Mouse (Mus musculus): Measurements from ENCODE around the gene Gm21974. TPM values are rescaled to one million over a fixed set of nuclear protein-coding genes. Genes with fewer than 3 reads are reported as not detected.
"Not testable (repeated sequence)": the region's sequence is repeated elsewhere in the genome, so short reads cannot be mapped to it uniquely, and the experiment has no call there.

The Gm21974 gene
- polyA plus RNA-seq (2012; rRNA removed), result not detected in 2 replicates

DNA sequence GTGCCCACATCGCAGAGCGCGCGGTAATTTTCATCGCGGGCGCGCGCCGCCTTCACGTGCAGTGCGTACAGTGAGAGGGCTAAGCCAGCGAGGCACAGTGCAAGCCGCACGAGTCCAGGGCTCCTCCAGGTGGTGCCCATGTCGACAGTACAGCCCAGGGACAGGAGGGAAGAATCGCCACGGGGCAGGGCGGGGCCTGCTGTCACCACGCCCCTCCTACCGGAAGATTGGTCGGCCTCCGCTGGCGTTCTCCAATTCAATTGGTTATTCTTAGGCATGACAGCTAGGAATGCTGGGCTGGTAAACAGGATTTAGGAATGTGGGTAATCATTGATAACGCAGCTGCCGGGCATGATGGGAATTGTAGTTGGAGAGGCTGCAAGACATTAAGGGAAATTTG, at the start of gene Gm21974, which contains the start of gene Vkorc1:
TSS of gene Gm21974 (minus strand) at position 13 of the 400 bp plus-strand sequence.
TSS of gene Vkorc1 (minus strand) at position 176 of the 400 bp plus-strand sequence.
- no peak for TF ChIP-seq POLR2A (IDR thresholded peaks at IDR 0.05; ENCODE audit: low read depth, low read length)
- TF ChIP-seq CTCF (IDR thresholded peaks at IDR 0.05; ENCODE audit: extremely low read depth, insufficient read depth, insufficient read length, insufficient replicate concordance), result 0 out of 2 replicates have a peak, but pooled peaks have one; percentile 11
- under 1% methylated on average over 26 of the region's 26 CpGs for WGBS
- peaks cover 2% of the 10 kb centered on the region; the same call in 1 of the 2 replicates for H3K4me1 ChIP-seq (ENCODE audit: control insufficient read depth, insufficient read depth, insufficient read length)
- H3K27me3 ChIP-seq (ENCODE audit: control insufficient read depth, insufficient read depth, low read length), result no peaks in the 10 kb centered on the region
- peak within 1 kb of the TSS; percentile 57 for H3K4me3 ChIP-seq (ENCODE audit: extremely low read depth, insufficient read depth, insufficient read length)
- peak; percentile 64 to 87 for DNase-seq (ENCODE audit: low read depth in 1 of 2, low spot score in 2 of 2)
- no peaks in the 10 kb centered on the region; the same call in 1 of the 2 replicates for H3K36me3 ChIP-seq (ENCODE audit: control insufficient read depth, insufficient read depth, low read length)
- H3K27ac ChIP-seq (ENCODE audit: insufficient read depth, low read length), result peak within 1 kb of the TSS; percentile 30

DNA sequence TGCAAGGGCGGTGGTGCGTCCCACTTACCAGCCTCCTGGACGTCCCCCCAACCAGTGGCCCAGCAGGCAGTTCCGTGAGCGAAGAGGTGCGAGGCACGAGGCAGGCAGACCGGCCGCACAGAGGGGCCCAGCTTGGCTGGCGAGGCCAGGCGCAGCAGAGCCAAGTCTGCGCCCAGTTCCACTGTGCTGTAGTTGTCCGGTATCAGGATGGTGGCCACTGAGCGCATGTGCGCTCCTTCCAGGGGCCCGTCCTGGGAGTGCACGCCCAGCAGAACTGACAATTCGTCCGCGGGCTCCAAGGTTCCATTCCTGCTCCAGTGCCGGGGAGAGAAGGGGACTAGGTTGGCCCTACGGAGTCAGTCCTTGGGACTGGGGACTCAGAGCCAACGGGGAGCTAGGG, 49.4 kb upstream of the Gm21974 start:
- TF ChIP-seq CTCF (IDR thresholded peaks at IDR 0.05; ENCODE audit: extremely low read depth, insufficient read depth, insufficient read length, insufficient replicate concordance), result no peak
- TF ChIP-seq POLR2A (IDR thresholded peaks at IDR 0.05; ENCODE audit: low read depth, low read length), result no peak
- no peak overlapping the region for H3K27ac ChIP-seq (ENCODE audit: insufficient read depth, low read length)
- WGBS, result 60% methylated on average over 23 of the region's 23 CpGs
- H3K4me1 ChIP-seq (ENCODE audit: control insufficient read depth, insufficient read depth, insufficient read length), result no peaks in the 10 kb centered on the region
- no peaks in the 10 kb centered on the region for H3K36me3 ChIP-seq (ENCODE audit: control insufficient read depth, insufficient read depth, low read length)
- H3K4me3 ChIP-seq (ENCODE audit: extremely low read depth, insufficient read depth, insufficient read length), result no peak overlapping the region
- DNase-seq (ENCODE audit: low read depth in 1 of 2, low spot score in 2 of 2), result no peak
- H3K27me3 ChIP-seq (ENCODE audit: control insufficient read depth, insufficient read depth, low read length), result no peaks in the 10 kb centered on the region

DNA sequence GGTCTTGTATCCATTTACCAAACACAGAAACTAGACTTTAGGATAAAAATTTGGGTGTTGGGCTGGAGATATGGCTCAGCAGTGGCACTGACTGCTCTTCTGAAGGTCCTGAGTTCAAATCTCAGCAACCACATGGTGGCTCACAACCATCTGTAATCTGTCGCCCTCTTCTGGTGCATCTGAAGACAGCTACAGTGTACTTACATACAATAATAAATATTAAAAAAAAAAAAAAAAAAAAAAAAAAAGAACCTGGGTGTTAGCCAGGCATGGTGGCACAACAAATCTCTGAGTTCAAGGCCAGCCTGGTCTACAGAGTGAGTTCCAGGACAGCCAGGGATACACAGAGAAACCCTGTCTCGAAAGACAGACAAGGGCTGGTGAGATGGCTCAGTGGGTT, 46.8 kb upstream of the Gm21974 start:
- not testable (repeated sequence) for H3K4me1 ChIP-seq (ENCODE audit: control insufficient read depth, insufficient read depth, insufficient read length); H3K27ac ChIP-seq (ENCODE audit: insufficient read depth, low read length); H3K36me3 ChIP-seq (ENCODE audit: control insufficient read depth, insufficient read depth, low read length); H3K27me3 ChIP-seq (ENCODE audit: control insufficient read depth, insufficient read depth, low read length); H3K4me3 ChIP-seq (ENCODE audit: extremely low read depth, insufficient read depth, insufficient read length); DNase-seq (ENCODE audit: low read depth in 1 of 2, low spot score in 2 of 2)
- WGBS, result 61% methylated on average over 2 of the region's 2 CpGs

DNA sequence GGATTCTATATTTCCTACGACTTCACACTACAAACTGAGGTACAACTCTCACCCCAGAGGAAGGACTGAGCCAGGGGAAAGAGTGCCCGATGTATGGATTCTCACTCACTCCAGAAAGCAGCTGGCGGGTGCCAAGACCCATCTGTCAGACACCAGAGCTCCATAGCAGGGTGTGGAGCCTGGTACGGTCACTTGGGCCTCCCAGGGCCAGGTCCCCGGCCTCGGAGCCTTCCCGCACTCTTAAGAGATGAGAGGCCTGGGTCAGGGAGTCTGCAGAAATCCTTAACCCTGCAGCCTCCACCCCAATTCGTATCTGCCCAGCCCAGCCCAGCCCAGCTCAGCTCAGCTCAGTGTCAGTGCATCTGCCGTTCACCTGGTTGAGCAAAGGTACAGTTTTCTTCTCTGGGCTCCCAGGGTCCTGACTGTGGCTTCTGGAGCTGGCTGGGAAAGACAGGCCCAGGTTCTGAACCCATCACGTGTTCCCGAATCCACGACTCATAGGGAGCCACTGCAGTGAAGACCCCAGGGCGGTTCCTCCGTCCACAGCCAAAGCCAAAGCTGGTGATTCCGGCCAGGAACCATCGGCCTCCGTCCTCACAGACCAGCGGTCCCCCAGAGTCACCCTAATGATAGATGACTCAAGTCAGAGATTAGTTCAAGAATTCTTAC, 41.1 kb upstream of the Gm21974 start:
- Histone ChIP-seq H3K36me3 (ENCODE audit: control insufficient read depth, insufficient read depth, low read length) (no peaks in the 10 kb centered on the region), H3K4me1 (ENCODE audit: control insufficient read depth, insufficient read depth, insufficient read length) (peaks cover 3% of the 10 kb centered on the region; the same call in 1 of the 2 replicates), H3K27me3 (ENCODE audit: control insufficient read depth, insufficient read depth, low read length) (no peaks in the 10 kb centered on the region), H3K27ac (ENCODE audit: insufficient read depth, low read length) (no peak overlapping the region), H3K4me3 (ENCODE audit: extremely low read depth, insufficient read depth, insufficient read length) (peak overlapping the region; percentile 63; the same call in 1 of the 2 replicates)
- DNase-seq (ENCODE audit: low read depth in 1 of 2, low spot score in 2 of 2), result no peak
- 77% methylated on average over 18 of the region's 18 CpGs for WGBS
- TF ChIP-seq POLR2A (IDR thresholded peaks at IDR 0.05; ENCODE audit: low read depth, low read length), result no peak
- TF ChIP-seq CTCF (IDR thresholded peaks at IDR 0.05; ENCODE audit: extremely low read depth, insufficient read depth, insufficient read length, insufficient replicate concordance), result no peak

DNA sequence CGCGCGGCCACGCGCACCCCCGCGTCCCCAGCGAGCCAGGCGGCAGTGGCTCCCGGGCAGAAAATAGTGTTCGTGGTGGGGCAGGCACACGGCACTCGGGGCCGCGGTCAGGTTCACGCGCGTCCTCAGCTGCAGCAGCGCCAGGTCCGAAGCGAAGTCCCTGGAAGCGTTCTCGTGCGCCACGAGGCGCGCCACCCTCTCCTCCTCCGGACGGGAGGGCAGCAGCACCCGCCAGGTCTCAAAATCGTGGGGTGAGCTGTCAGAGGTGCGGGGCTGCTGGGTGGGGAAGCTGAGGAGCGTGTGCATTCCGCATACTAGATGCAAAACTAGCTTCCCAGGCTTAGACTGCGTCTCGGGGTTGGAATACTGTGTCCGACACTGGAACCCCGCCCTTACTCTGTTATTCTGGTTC, 40.5 kb upstream of the Gm21974 start:
- 2% methylated on average over 38 of the region's 38 CpGs for WGBS
- no peak overlapping the region for H3K27ac ChIP-seq (ENCODE audit: insufficient read depth, low read length)
- H3K4me3 ChIP-seq (ENCODE audit: extremely low read depth, insufficient read depth, insufficient read length), result peak overlapping the region; percentile 63
- H3K4me1 ChIP-seq (ENCODE audit: control insufficient read depth, insufficient read depth, insufficient read length), result peaks cover 3% of the 10 kb centered on the region; the same call in 1 of the 2 replicates
- H3K36me3 ChIP-seq (ENCODE audit: control insufficient read depth, insufficient read depth, low read length), result no peaks in the 10 kb centered on the region
- H3K27me3 ChIP-seq (ENCODE audit: control insufficient read depth, insufficient read depth, low read length), result no peaks in the 10 kb centered on the region
- TF ChIP-seq CTCF (IDR thresholded peaks at IDR 0.05; ENCODE audit: extremely low read depth, insufficient read depth, insufficient read length, insufficient replicate concordance), result no peak
- no peak for TF ChIP-seq POLR2A (IDR thresholded peaks at IDR 0.05; ENCODE audit: low read depth, low read length)
- DNase-seq (ENCODE audit: low read depth in 1 of 2, low spot score in 2 of 2), result no peak

DNA sequence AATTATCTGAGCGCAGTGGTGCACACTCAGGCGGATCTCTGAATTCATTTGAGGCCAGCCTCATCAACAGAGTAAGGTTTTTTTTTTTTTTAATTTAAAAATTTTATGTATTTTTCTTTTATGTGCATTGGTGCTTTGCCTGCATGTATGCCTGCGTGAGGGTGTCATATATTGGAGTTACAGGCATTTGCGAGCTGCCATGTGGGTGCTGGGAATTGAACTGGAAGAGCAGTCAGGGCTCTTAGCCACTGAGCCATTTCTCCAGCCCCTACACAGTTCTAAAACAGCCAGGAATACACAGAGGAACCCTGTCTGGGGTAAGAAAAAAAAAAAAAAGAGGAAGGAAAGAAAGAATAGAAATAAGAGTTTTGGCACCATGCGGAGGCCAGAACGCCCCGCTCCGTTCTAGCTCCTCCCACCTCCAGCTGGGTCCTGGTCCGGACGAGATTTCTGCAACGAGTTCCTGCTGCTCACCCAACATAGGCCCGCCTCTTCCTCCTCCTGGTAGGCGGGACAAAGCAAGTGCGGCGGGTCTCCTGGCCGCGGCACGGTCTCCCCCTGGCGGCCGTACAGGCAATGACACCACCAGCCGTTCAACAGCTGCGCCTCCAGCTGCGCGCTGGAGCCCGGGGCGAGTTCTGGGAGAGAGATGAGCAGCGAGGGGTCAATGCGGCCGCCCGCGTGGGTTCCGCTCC, 39.9 kb upstream of the Gm21974 start:
- Histone ChIP-seq H3K4me3 (ENCODE audit: extremely low read depth, insufficient read depth, insufficient read length) (peak overlapping the region; percentile 63), H3K27ac (ENCODE audit: insufficient read depth, low read length) (no peak overlapping the region), H3K27me3 (ENCODE audit: control insufficient read depth, insufficient read depth, low read length) (no peaks in the 10 kb centered on the region), H3K4me1 (ENCODE audit: control insufficient read depth, insufficient read depth, insufficient read length) (peaks cover 3% of the 10 kb centered on the region; the same call in 1 of the 2 replicates), H3K36me3 (ENCODE audit: control insufficient read depth, insufficient read depth, low read length) (no peaks in the 10 kb centered on the region)
- 7% methylated on average over 32 of the region's 32 CpGs for WGBS
- no peak for TF ChIP-seq POLR2A (IDR thresholded peaks at IDR 0.05; ENCODE audit: low read depth, low read length)
- TF ChIP-seq CTCF (IDR thresholded peaks at IDR 0.05; ENCODE audit: extremely low read depth, insufficient read depth, insufficient read length, insufficient replicate concordance), result peak; percentile 95
- peak; percentile 90 to 95 for DNase-seq (ENCODE audit: low read depth in 1 of 2, low spot score in 2 of 2)

DNA sequence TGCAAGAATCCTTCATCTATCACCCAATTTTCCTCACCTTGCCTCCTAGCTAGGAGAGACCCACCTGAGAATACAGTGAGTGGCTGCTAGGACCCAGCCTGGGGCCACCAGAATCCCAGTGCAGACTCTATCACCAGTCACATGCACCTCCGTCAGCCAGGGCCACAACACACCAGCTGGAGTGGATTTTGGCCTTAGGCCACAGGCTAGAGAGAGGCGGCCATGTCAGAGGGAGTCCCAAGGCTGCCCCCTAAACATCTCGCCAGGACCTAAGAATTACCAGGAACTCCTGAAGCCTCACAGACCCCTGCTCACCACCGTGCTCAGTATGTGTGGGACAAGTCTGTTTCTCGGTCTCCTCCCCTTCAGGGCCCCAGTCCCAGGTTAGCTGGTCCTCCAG, 38.8 kb upstream of the Gm21974 start:
- TF ChIP-seq CTCF (IDR thresholded peaks at IDR 0.05; ENCODE audit: extremely low read depth, insufficient read depth, insufficient read length, insufficient replicate concordance) (no peak), POLR2A (IDR thresholded peaks at IDR 0.05; ENCODE audit: low read depth, low read length) (no peak)
- no peak overlapping the region for H3K27ac ChIP-seq (ENCODE audit: insufficient read depth, low read length)
- no peaks in the 10 kb centered on the region for H3K27me3 ChIP-seq (ENCODE audit: control insufficient read depth, insufficient read depth, low read length)
- no peak overlapping the region for H3K4me3 ChIP-seq (ENCODE audit: extremely low read depth, insufficient read depth, insufficient read length)
- WGBS, result 88% methylated on average over 5 of the region's 5 CpGs
- H3K4me1 ChIP-seq (ENCODE audit: control insufficient read depth, insufficient read depth, insufficient read length), result peaks cover 3% of the 10 kb centered on the region; the same call in 1 of the 2 replicates
- DNase-seq (ENCODE audit: low read depth in 1 of 2, low spot score in 2 of 2), result no peak
- H3K36me3 ChIP-seq (ENCODE audit: control insufficient read depth, insufficient read depth, low read length), result no peaks in the 10 kb centered on the region
